Mouse (Mus musculus): Measurements from ENCODE around the gene Ercc6.

Ercc6 gene

GRCm38 (mm10) chr14:32600110-32600509, 86.8 kb downstream of the Ercc6 start:
- CTCF ChIA-PET = interaction anchor here in 2 of 4 experiments (0.6 to 1.5 kb wide), 4 partner anchors 9 to 288 kb away, joined by 3 to 9 read pairs (median 3); no protein-coding TSS in a partner anchor
- POLR2A ChIA-PET = no interaction called here

GRCm38 (mm10) chr14:32605508-32605907, 92.2 kb downstream of the Ercc6 start:
- CTCF ChIA-PET = interaction anchor here in 1 of 4 experiments (0.6 kb wide), 1 partner anchor 311 kb away, joined by 3 read pairs; no protein-coding TSS in a partner anchor
- POLR2A ChIA-PET = no interaction called here

GRCm38 (mm10) chr14:32606316-32606715, 93.0 kb downstream of the Ercc6 start:
- POLR2A ChIA-PET = no interaction called here
- CTCF ChIA-PET = no interaction called here

DNA sequence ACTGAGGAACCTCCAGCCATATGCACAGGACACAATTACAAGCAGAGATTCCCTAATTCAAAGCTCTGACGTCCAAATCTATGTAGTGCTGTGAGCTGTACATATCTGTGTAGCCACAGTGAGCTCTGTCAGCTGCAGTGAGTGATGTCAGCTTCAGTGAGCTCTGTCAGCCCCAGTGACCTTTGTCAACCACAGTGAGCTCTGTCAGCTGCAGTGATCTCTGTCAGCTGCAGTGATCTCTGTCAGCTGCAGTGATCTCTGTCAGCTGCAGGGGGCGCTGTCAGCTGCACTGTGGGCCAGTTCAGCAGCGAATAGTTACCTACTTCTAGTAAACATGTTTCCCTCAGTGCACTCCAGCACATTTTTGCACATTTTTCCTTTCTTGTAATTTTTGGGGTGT, 96.1 kb downstream of the Ercc6 start:
- ChIA-PET POLR2A (interaction anchor here in 1 of 4 experiments (0.9 kb wide), 1 partner anchor 95 kb away, joined by 5 read pairs; no protein-coding TSS in a partner anchor), CTCF (interaction anchor here (0.7 to 2.7 kb wide), 34 partner anchors 9 to 598 kb away, joined by 3 to 17 read pairs (median 4); partner anchors contain the start of gene Prrxl1 (in 1 of the 4))

DNA sequence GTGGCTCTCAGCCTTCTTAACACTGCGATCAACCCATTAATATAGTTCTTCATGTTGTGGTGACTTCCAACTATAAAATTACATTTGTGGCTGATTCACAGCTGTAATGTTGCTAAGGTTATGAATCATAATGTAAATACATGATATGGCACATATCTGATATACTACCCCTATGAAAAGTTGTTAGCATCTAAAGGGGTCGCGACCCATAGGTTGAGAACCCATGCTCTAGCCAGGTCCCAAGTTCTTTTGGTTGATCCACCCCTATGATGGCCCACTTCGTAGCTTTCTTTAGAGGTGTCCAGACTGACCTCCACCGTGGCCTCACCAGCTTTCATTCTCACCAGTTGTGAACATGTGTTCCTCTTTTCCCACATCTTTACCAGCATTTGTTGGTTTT, 103.9 kb downstream of the Ercc6 start:
- POLR2A ChIA-PET = no interaction called here

DNA sequence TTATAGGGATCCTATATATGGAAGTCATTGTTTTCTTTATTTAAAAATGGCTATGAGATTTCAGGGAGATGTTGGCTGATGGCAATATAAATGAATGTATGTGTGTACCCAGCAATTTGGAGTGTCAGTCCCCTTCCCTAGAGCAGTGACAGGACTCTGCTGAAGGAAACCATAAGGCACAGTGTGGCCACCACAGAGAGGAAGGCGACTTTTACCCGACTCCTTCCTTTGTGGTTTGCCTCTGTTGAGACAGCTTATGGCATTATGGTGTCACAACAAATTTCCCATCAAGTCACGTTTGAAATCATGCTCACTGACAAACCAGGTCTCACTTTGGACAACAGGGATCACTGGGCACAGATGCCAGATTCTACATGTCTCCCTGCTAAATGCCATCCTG, 110.9 kb downstream of the Ercc6 start:
- CTCF ChIA-PET = interaction anchor here in 1 of 4 experiments (0.6 kb wide), 1 partner anchor 582 kb away, joined by 5 read pairs; no protein-coding TSS in a partner anchor
- POLR2A ChIA-PET = no interaction called here

More for the DNA sequence above, 103.9 kb downstream of the Ercc6 start:
- CTCF ChIA-PET = no interaction called here

- POLR2A ChIA-PET = no interaction called here
Observed at GRCm38 (mm10) chr14:32624811-32625210, 111.5 kb downstream of the Ercc6 start.

GRCm38 (mm10) chr14:32627271-32627670, 114.0 kb downstream of the Ercc6 start:
- CTCF ChIA-PET = interaction anchor here in 3 of 4 experiments (0.6 to 1.5 kb wide), 4 partner anchors 18 to 455 kb away, joined by 3 to 5 read pairs (median 4); no protein-coding TSS in a partner anchor
- POLR2A ChIA-PET = no interaction called here

More at GRCm38 (mm10) chr14:32624811-32625210, 111.5 kb downstream of the Ercc6 start:
- CTCF ChIA-PET = no interaction called here

DNA sequence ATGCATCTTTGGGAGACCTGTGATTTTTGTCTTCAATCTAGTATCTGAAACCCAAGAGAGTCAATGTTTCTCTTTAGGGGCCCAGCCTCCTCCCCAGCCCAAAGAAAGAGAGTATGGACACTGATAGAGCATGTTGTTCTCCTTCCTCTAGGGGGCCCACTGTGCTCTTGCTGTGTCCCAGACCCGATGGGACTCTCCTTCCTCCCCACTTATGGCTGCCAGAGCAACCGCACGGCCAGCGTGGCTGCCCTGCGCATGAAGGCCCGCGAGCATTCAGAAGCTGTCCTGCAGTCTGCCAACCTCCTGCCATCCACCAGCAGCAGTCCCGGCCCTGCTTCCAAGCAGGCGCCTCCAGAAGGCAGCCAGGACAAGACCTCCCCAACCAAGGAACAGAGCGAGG, 115.3 kb downstream of the Ercc6 start:
- ChIA-PET POLR2A (no interaction called here), CTCF (interaction anchor here in 2 of 4 experiments (0.7 to 1.5 kb wide), 2 partner anchors 17 to 279 kb away, joined by 3 to 4 read pairs; no protein-coding TSS in a partner anchor)

Measured in embryonic stem cell, embryonic (primary cell).